ENCODE assay signal across 8 mouse cellular contexts in genomic region chr1:75344291-75345035, GRCm38 (mm10). TPM values are rescaled to one million over a fixed set of nuclear protein-coding genes. Genes with fewer than 3 reads are reported as not detected.
DNase-seq lines count a peak whose midpoint lies in the region; ATAC-seq and TF ChIP-seq lines count a peak whose summit lies in the region.

No protein-coding gene starts in this region.

- no peaks in the 10 kb centered on the region for H3K27me3 ChIP-seq in forebrain, embryonic 16.5 days (replicated peaks; ENCODE audit: control insufficient read depth, insufficient read depth, low read length)
- H3K27me3 ChIP-seq in intestine, postnatal 0 days (replicated peaks; ENCODE audit: control insufficient read depth, insufficient read depth, low read length), result no peaks in the 10 kb centered on the region

- no peak overlapping the region for H3K9ac ChIP-seq in forebrain, embryonic 16.5 days (replicated peaks; ENCODE audit: low read depth, low read length)
- peak overlapping the region; percentile 13; the same call in 1 of the 2 replicates for H3K9ac ChIP-seq in intestine, postnatal 0 days (ENCODE audit: low read depth, low read length)

- 11% methylated on average over 15 of the region's 15 CpGs for WGBS in forebrain, embryonic 16.5 days
- 25% methylated on average over 15 of the region's 15 CpGs for WGBS in intestine, postnatal 0 days

- no peak overlapping the region for H3K27ac ChIP-seq in forebrain, embryonic 16.5 days (ENCODE audit: low read length)
- peak overlapping the region; percentile 30 for H3K27ac ChIP-seq in intestine, postnatal 0 days (ENCODE audit: low read depth, low read length)

- H3K4me3 ChIP-seq in forebrain, embryonic 16.5 days (replicated peaks; ENCODE audit: low read length), result no peak overlapping the region
- no peak overlapping the region for H3K4me3 ChIP-seq in intestine, postnatal 0 days (ENCODE audit: low read depth, low read length)

- peaks cover 4% of the 10 kb centered on the region; the same call in 1 of the 2 replicates for H3K4me1 ChIP-seq in forebrain, embryonic 16.5 days (replicated peaks; ENCODE audit: control insufficient read depth, insufficient read depth, low read length)
- 0 out of 2 replicates have a peak, but pooled peaks cover 4% of the 10 kb centered on the region for H3K4me1 ChIP-seq in intestine, postnatal 0 days (replicated peaks; ENCODE audit: control insufficient read depth, insufficient read depth, low read length)

- peak; percentile 94 for DNase-seq in heart, adult 11 months
- no peak for DNase-seq in heart, adult 8-10 months (ENCODE audit: low spot score)
- DNase-seq in lung, postnatal 10 days, result peak; percentile 70
- DNase-seq in thymus, postnatal 4 days, result no peak
- no peak for DNase-seq in left cerebral cortex, postnatal 14 days (ENCODE audit: low spot score in 2 of 2)
- no peak for DNase-seq in spleen, adult 12 weeks (ENCODE audit: low spot score)

- H3K9me3 ChIP-seq in forebrain, embryonic 16.5 days (ENCODE audit: control insufficient read depth, low read length), result no peaks in the 10 kb centered on the region
- no peaks in the 10 kb centered on the region for H3K9me3 ChIP-seq in intestine, postnatal 0 days (ENCODE audit: control insufficient read depth)

- no peak overlapping the region for H3K4me2 ChIP-seq in forebrain, embryonic 16.5 days (ENCODE audit: low read length)
- H3K4me2 ChIP-seq in intestine, postnatal 0 days (replicated peaks; ENCODE audit: low read depth), result no peak overlapping the region

- intact Hi-C loops in left cerebral cortex, postnatal 14 days (cut with DNase I), result loop anchor here (10.0 kb wide), 1 partner anchor 50 kb away; no protein-coding TSS in a partner anchor

- ATAC-seq in forebrain, embryonic 16.5 days, result peak; percentile 14; the same call in 1 of the 2 replicates
- no peak for ATAC-seq in intestine, postnatal 0 days

- no peak for TF ChIP-seq CTCF in intestine, postnatal 0 days (IDR thresholded peaks at IDR 0.05; ENCODE audit: low read depth)

- H3K36me3 ChIP-seq in forebrain, embryonic 16.5 days (ENCODE audit: control insufficient read depth, insufficient read depth), result no peaks in the 10 kb centered on the region
- H3K36me3 ChIP-seq in intestine, postnatal 0 days (ENCODE audit: control insufficient read depth, insufficient read depth), result no peaks in the 10 kb centered on the region

RNA-seq across cellular contexts. Expression of gene Des, which starts 15.7 kb away (rescaled TPM):
- total RNA-seq in heart, adult 8-10 months (2022), result 1,000 to 10,000 TPM; 1,263 to 1,551 (median 1,367) TPM
- polyA plus RNA-seq in forebrain, embryonic 16.5 days (2015; fragmentation: Nextera tagmentation; extraction: Ambion mirVana), result 1.2 and 1.5 TPM in 2 replicates
- polyA plus RNA-seq in intestine, postnatal 0 days (2015; fragmentation: Nextera tagmentation; extraction: Ambion mirVana), result 233 and 254 TPM in 2 replicates
- total RNA-seq in left cerebral cortex, postnatal 14 days (2021), result 1 to 10 TPM; 1.5 to 2.6 TPM

RNA-seq across cellular contexts. Expression of gene Dnpep, which starts 26.7 kb away (rescaled TPM):
- 10 to 100 TPM; 85.4 to 89.1 (median 86.9) TPM for total RNA-seq in heart, adult 8-10 months (2022)
- 146 and 150 TPM in 2 replicates for polyA plus RNA-seq in forebrain, embryonic 16.5 days (2015; fragmentation: Nextera tagmentation; extraction: Ambion mirVana)
- polyA plus RNA-seq in intestine, postnatal 0 days (2015; fragmentation: Nextera tagmentation; extraction: Ambion mirVana), result 125 and 130 TPM in 2 replicates
- 10 to 100 TPM; 60.1 to 60.8 TPM for total RNA-seq in left cerebral cortex, postnatal 14 days (2021)

RNA-seq across cellular contexts. Expression of gene Speg, which starts 30.6 kb away (rescaled TPM):
- 100 to 1,000 TPM; 131 to 145 (median 137) TPM for total RNA-seq in heart, adult 8-10 months (2022)
- 10.7 and 12.9 TPM in 2 replicates for polyA plus RNA-seq in forebrain, embryonic 16.5 days (2015; fragmentation: Nextera tagmentation; extraction: Ambion mirVana)
- polyA plus RNA-seq in intestine, postnatal 0 days (2015; fragmentation: Nextera tagmentation; extraction: Ambion mirVana), result 20.1 and 21.3 TPM in 2 replicates
- 100 to 1,000 TPM; 199 to 210 TPM for total RNA-seq in left cerebral cortex, postnatal 14 days (2021)

Comparison
In these comparisons a context has a peak if more than half of its experiments do, and no peak if none do; other contexts are left out.
1. DNase-seq: peak in heart, adult 11 months (single experiment) and lung, postnatal 10 days (single experiment); none in heart, adult 8-10 months (single experiment), thymus, postnatal 4 days (single experiment), left cerebral cortex, postnatal 14 days (0 of 2) and spleen, adult 12 weeks (single experiment).
2. RNA of gene Des, which starts 15.7 kb away (total RNA-seq): 1,263 to 1,551 TPM in heart, adult 8-10 months; 1.5 to 2.6 TPM in left cerebral cortex, postnatal 14 days; every median in the first group is over 100 times any median in the second.